Mouse (Mus musculus): ENCODE measurements around the gene Cd244a.

Gene Cd244a

GRCm38 (mm10) chr1:171558898-171559297, at the start of gene Cd244a:
Gene Cd244a (plus strand): TSS chr1:171559193.
- no peak for DNase-seq (ENCODE audit: inconsistent ontology term)

- no peak for DNase-seq (ENCODE audit: inconsistent ontology term)
Measured at GRCm38 (mm10) chr1:171513234-171513633, 45.8 kb upstream of the Cd244a start.

- DNase-seq (ENCODE audit: inconsistent ontology term) = no peak
Measured at GRCm38 (mm10) chr1:171513760-171514159, 45.2 kb upstream of the Cd244a start.

GRCm38 (mm10) chr1:171515039-171515438, 44.0 kb upstream of the Cd244a start:
- no peak for DNase-seq (ENCODE audit: inconsistent ontology term)

- no peak for DNase-seq (ENCODE audit: inconsistent ontology term)
Measured at GRCm38 (mm10) chr1:171515557-171515956, 43.4 kb upstream of the Cd244a start.

GRCm38 (mm10) chr1:171531367-171531766, 27.6 kb upstream of the Cd244a start:
- DNase-seq (ENCODE audit: inconsistent ontology term) = no peak

GRCm38 (mm10) chr1:171532830-171533229, 26.2 kb upstream of the Cd244a start:
- no peak for DNase-seq (ENCODE audit: inconsistent ontology term)

- no peak for DNase-seq (ENCODE audit: inconsistent ontology term)
Measured at GRCm38 (mm10) chr1:171534557-171534956, 24.4 kb upstream of the Cd244a start.

- no peak for DNase-seq (ENCODE audit: inconsistent ontology term)
Measured at GRCm38 (mm10) chr1:171535194-171535593, 23.8 kb upstream of the Cd244a start, which contains the start of gene Itln1. Gene Itln1 (minus strand): TSS chr1:171535294.

GRCm38 (mm10) chr1:171540694-171541093, 18.3 kb upstream of the Cd244a start:
- DNase-seq (ENCODE audit: inconsistent ontology term) = no peak

- DNase-seq (ENCODE audit: inconsistent ontology term) = no peak
Measured at GRCm38 (mm10) chr1:171551326-171551725, 7.7 kb upstream of the Cd244a start.

GRCm38 (mm10) chr1:171552230-171552629, 6.8 kb upstream of the Cd244a start:
- DNase-seq (ENCODE audit: inconsistent ontology term) = no peak

GRCm38 (mm10) chr1:171553359-171554341, 5.3 kb upstream of the Cd244a start:
- DNase-seq (ENCODE audit: inconsistent ontology term) = no peak

GRCm38 (mm10) chr1:171556366-171556765, 2.6 kb upstream of the Cd244a start:
- DNase-seq (ENCODE audit: inconsistent ontology term) = no peak

GRCm38 (mm10) chr1:171558407-171558806, 586 bp upstream of the Cd244a start:
- no peak for DNase-seq (ENCODE audit: inconsistent ontology term)

- DNase-seq (ENCODE audit: inconsistent ontology term) = no peak
Measured at GRCm38 (mm10) chr1:171560262-171560661, 1.3 kb downstream of the Cd244a start.

GRCm38 (mm10) chr1:171561200-171561599, 2.2 kb downstream of the Cd244a start:
- DNase-seq (ENCODE audit: inconsistent ontology term) = peak; percentile 72

GRCm38 (mm10) chr1:171561639-171562225, 2.7 kb downstream of the Cd244a start:
- DNase-seq (ENCODE audit: inconsistent ontology term) = peak; percentile 43

- no peak for DNase-seq (ENCODE audit: inconsistent ontology term)
Measured at GRCm38 (mm10) chr1:171563042-171563441, 4.0 kb downstream of the Cd244a start.

- no peak for DNase-seq (ENCODE audit: inconsistent ontology term)
Measured at GRCm38 (mm10) chr1:171564247-171564646, 5.3 kb downstream of the Cd244a start.

- no peak for DNase-seq (ENCODE audit: inconsistent ontology term)
Measured at GRCm38 (mm10) chr1:171565888-171566287, 6.9 kb downstream of the Cd244a start.

GRCm38 (mm10) chr1:171566777-171567176, 7.8 kb downstream of the Cd244a start:
- DNase-seq (ENCODE audit: inconsistent ontology term) = peak; percentile 17

- DNase-seq (ENCODE audit: inconsistent ontology term) = no peak
Measured at GRCm38 (mm10) chr1:171568436-171568835, 9.4 kb downstream of the Cd244a start.
